Mouse (Mus musculus) heart, embryonic 14.5 days (tissue): ENCODE results near the gene Mllt10. TPM values are rescaled to one million over a fixed set of nuclear protein-coding genes. Genes with fewer than 3 reads are reported as not detected.
A peak's percentile ranks its signal among the peaks of the same experiment; 100 is the strongest.
"Not testable (repeated sequence)": the region's sequence is repeated elsewhere in the genome, so short reads cannot be mapped to it uniquely, and the experiment has no call there.

Experiments
- ATAC-seq: fragments of 200-750 bp; cut with Nextera tagmentation; 2 replicates; pipeline ENCODE4 v1.8.0; 2017; ENCODE audit warnings: low read depth, moderate TSS enrichment; ENCODE audit not compliant: insufficient number of reproducible peaks, insufficient read depth, low FRiP score
- H3K27ac ChIP-seq, 2 experiments: fragments of 200-500 bp in 1 of 2; fragments of 300-500 bp in 1 of 2; sonication (generic) in 1 of 2; replicated peaks in 1 of 2; 2 replicates each; pipeline ENCODE4 v1.5.1; 2012 to 2014; ENCODE audit warnings: low read depth in 2 of 2, low read length in 2 of 2, control low read depth in 1 of 2, mild to moderate bottlenecking in 1 of 2, mixed read lengths in 1 of 2; ENCODE audit not compliant: control insufficient read depth in 1 of 2, insufficient read depth in 1 of 2
- H3K27me3 ChIP-seq: fragments of 300-500 bp; sonication (generic); 2 replicates; pipeline ENCODE4 v1.6.1; 2014; ENCODE audit warnings: mild to moderate bottlenecking, low read length, control low read depth; ENCODE audit not compliant: control insufficient read depth, insufficient read depth
- H3K36me3 ChIP-seq: fragments of 300-500 bp; sonication (generic); 2 replicates; pipeline ENCODE4 v1.6.1; 2014; ENCODE audit warnings: mild to moderate bottlenecking, control low read depth, low read length, mixed read lengths; ENCODE audit not compliant: control insufficient read depth, insufficient read depth
- H3K4me1 ChIP-seq, 2 experiments: fragments of 200-500 bp in 1 of 2; fragments of 300-500 bp in 1 of 2; sonication (generic) in 1 of 2; 2 replicates each; pipeline ENCODE4 v1.6.1; 2012 to 2014; ENCODE audit warnings: low read length in 2 of 2, control low read depth in 1 of 2, mixed read lengths in 1 of 2; ENCODE audit not compliant: control insufficient read depth in 2 of 2, insufficient read depth in 2 of 2
- H3K4me2 ChIP-seq: fragments of 300-500 bp; sonication (generic); 2 replicates; pipeline ENCODE4 v1.6.1; 2014; ENCODE audit warnings: mild to moderate bottlenecking, low read length
- H3K4me3 ChIP-seq, 2 experiments: fragments of 200-500 bp in 1 of 2; fragments of 300-500 bp in 1 of 2; sonication (generic) in 1 of 2; 2 replicates each; pipeline ENCODE4 v1.5.1; 2012 to 2014; ENCODE audit warnings: low read length in 2 of 2, mild to moderate bottlenecking in 2 of 2, control low read depth in 1 of 2, low read depth in 1 of 2, moderate library complexity in 1 of 2; ENCODE audit not compliant: control insufficient read depth in 1 of 2, insufficient read depth in 1 of 2
- H3K9ac ChIP-seq: fragments of 300-500 bp; sonication (generic); 2 replicates; pipeline ENCODE4 v1.6.1; 2014; ENCODE audit warnings: mild to moderate bottlenecking, low read length
- H3K9me3 ChIP-seq: fragments of 300-500 bp; sonication (generic); 2 replicates; pipeline ENCODE4 v1.6.1; 2016; ENCODE audit warnings: low read length, control low read depth; ENCODE audit not compliant: control insufficient read depth
- WGBS: fragments of 180-500 bp; shearing (Covaris S2); extraction: QIAGEN DNeasy Blood & Tissue Kit; methylation state at CpG from one replicate; pipeline ENCODE4 v1.1.7; 2014; 5-methylcytosine and 5-hydroxymethylcytosine counted together
- polyA plus RNA-seq: library from polyadenylated mRNA; unstranded; fragments of >200 nt; fragmentation: Nextera tagmentation; extraction: Ambion mirVana; gene quantifications from 2 replicates; pipeline ENCODE4 v1.2.1, GENCODE M21; 2014

Mllt10 gene
- polyA plus RNA-seq, 1 experiment from 2014 or later, result 27.1 TPM

GRCm38 (mm10) chr2:18080182-18080860 is 25.3 kb downstream of the Mllt10 start:
- Histone ChIP-seq H3K4me1 (no peaks in the 10 kb centered on the region), H3K9ac (no peak overlapping the region), H3K9me3 (no peaks in the 10 kb centered on the region), H3K27me3 (no peaks in the 10 kb centered on the region), H3K4me3 (no peak overlapping the region), H3K4me2 (no peak overlapping the region), H3K27ac (no peak overlapping the region), H3K36me3 (peaks cover 86% of the 10 kb centered on the region)
- no peak for ATAC-seq
- 89% methylated on average over 2 of the region's 2 CpGs for WGBS

DNA sequence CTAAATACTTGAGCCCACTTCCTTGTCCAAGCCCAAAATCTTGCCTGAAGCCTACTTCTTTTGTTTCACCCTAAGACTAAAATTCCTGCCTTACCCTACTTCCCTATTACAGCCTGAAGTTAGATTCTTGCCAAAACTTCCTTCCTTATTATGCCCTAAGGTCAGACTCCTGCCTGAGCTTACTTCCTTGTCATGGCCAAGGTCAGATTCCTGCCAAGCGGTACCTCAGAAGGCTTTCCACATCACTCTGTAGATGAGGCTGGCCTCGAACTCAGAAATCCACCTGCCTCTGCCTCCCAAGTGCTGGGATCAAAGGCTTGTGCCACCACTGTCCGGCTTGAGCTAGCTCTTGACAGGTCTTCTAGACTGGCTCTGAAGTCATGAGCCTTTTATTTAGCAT is 32.7 kb downstream of the Mllt10 start:
- H3K27me3 ChIP-seq, H3K27ac ChIP-seq, H3K4me3 ChIP-seq, ATAC-seq, H3K9ac ChIP-seq, H3K4me1 ChIP-seq, H3K4me2 ChIP-seq, H3K9me3 ChIP-seq: not testable (repeated sequence)
- 90% methylated on average over 3 of the region's 3 CpGs for WGBS
- peaks cover 89% of the 10 kb centered on the region for H3K36me3 ChIP-seq

DNA sequence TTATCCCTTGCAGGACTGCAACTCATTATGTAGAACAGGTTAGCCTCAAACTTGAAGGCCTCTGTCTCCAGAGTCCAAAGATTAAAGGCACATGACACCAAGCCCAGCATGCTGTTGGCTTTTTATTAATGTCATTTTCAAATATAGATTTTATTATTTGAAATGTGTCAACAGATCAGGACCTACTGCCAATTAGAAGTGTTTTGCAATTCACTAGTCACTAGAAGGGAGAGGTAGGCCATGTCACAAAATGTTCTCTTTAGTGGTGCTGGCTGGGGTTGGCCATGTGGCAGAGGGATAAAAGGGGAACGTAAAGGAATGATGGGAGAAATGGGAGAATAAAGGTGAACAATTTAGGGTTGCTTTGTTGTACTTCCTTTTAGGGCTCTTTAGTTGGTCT is 38.8 kb downstream of the Mllt10 start:
- Histone ChIP-seq H3K4me3 (no peak overlapping the region), H3K27me3 (no peaks in the 10 kb centered on the region), H3K4me1 (peaks cover 0 to 8% of the 10 kb centered on the region in 2 experiments; a peak in 1 of 4 replicates), H3K9me3 (no peaks in the 10 kb centered on the region), H3K4me2 (no peak overlapping the region), H3K9ac (no peak overlapping the region), H3K27ac (peak overlapping the region; percentile 33 to 53; a peak in 2 of 4 replicates), H3K36me3 (peaks cover 72% of the 10 kb centered on the region)
- WGBS, result 91% methylated on average over 1 of the region's 1 CpGs
- no peak for ATAC-seq

DNA sequence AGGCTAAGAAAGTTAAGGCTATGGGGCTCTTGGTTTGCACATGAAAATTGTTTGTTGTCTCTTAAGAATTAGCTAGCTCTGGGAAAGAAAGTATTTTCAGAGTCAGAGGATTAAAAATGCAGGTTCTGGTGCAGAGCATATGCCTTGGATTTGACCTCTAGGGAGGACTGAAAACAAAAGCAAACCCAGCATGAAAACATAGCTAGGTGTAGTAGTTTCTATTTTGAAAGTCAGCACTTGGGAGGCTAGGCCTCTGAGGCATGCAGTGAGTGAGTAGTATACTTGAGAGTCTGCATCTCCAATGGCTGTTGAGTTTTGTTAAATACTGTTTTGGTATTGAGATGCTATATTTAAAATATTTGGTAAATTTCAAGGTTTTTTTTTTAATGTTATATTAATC is 39.3 kb downstream of the Mllt10 start:
- Histone ChIP-seq H3K9me3 (no peaks in the 10 kb centered on the region), H3K9ac (no peak overlapping the region), H3K27me3 (no peaks in the 10 kb centered on the region), H3K4me2 (no peak overlapping the region), H3K4me3 (no peak overlapping the region), H3K27ac (peak overlapping the region; percentile 33 to 53; a peak in 2 of 4 replicates), H3K36me3 (peaks cover 72% of the 10 kb centered on the region), H3K4me1 (peaks cover 0 to 8% of the 10 kb centered on the region in 2 experiments; a peak in 1 of 4 replicates)
- ATAC-seq, result no peak

DNA sequence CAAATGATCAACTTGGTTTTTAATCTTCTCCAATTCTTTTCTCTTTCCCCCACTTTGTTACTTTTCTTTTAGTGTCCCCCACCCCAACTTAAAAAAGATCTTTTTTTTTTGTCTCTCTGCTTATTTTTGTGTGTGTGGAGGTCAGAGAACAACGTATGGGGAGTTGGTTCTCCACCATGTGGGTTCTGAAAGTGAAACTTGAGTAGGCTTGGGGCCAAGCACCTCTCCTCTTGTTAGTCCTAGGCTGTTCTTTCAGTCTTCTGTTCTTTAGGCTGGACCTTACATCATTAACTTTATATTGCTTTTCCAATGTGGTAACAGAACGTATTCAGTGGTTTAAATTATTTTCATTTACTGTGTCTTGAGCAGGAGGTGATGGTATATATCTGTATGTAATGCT is 40.8 kb downstream of the Mllt10 start:
- WGBS, result 78% methylated on average over 2 of the region's 2 CpGs
- H3K27me3 ChIP-seq, result no peaks in the 10 kb centered on the region
- no peak for ATAC-seq
- no peak overlapping the region for H3K4me2 ChIP-seq
- no peak overlapping the region for H3K27ac ChIP-seq
- H3K9me3 ChIP-seq, result peaks cover 6% of the 10 kb centered on the region; the same call in 1 of the 2 replicates
- H3K9ac ChIP-seq, result no peak overlapping the region
- peaks cover 0 to 8% of the 10 kb centered on the region in 2 experiments; a peak in 1 of 4 replicates for H3K4me1 ChIP-seq
- no peak overlapping the region for H3K4me3 ChIP-seq
- peaks cover 70% of the 10 kb centered on the region for H3K36me3 ChIP-seq

DNA sequence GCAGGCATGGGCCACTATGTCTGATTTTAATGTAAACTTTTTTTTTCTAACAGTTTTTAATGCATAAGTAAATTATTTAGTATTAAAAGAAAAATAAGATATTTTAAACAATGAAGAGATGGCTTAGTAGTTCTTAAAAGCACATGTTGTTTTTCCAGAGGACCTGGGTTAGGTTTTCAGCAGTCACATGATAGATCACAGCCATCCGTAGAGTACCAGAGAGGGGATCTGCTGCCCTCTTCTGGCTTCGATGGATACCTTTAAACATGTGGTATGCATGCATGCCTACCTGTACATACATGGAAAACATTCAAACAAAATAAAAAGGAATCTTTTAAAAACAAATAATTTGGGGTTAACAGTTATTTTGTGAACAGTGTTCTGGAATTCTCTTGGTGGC is 45.9 kb downstream of the Mllt10 start:
- WGBS, result 95% methylated on average over 2 of the region's 2 CpGs
- H3K36me3 ChIP-seq, result peaks cover 51% of the 10 kb centered on the region
- H3K4me2 ChIP-seq, result no peak overlapping the region
- no peak overlapping the region for H3K27ac ChIP-seq
- no peak overlapping the region for H3K4me3 ChIP-seq
- no peaks in the 10 kb centered on the region for H3K4me1 ChIP-seq
- no peaks in the 10 kb centered on the region for H3K27me3 ChIP-seq
- no peak for ATAC-seq
- peaks cover 7% of the 10 kb centered on the region; the same call in 1 of the 2 replicates for H3K9me3 ChIP-seq
- H3K9ac ChIP-seq, result no peak overlapping the region

DNA sequence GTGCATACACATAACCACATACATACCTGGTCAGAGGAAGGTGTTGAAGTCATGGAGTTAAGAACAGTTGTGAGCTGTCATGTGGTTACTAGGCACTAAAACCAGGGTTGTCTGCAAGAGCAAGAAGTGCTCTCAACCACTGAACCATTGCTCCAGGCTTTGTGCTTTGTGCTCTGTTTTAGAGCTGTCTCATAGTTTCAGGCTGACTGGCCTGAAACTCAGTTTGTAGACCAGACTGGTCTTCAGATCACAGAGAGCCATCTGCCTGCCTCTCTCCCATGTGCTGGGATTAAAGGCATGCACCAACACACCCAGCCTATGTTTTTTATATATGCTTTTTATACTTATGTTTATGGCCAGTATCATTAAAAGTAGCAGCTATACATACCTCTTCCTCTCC is 52.5 kb downstream of the Mllt10 start:
- peaks cover 24% of the 10 kb centered on the region for H3K36me3 ChIP-seq

DNA sequence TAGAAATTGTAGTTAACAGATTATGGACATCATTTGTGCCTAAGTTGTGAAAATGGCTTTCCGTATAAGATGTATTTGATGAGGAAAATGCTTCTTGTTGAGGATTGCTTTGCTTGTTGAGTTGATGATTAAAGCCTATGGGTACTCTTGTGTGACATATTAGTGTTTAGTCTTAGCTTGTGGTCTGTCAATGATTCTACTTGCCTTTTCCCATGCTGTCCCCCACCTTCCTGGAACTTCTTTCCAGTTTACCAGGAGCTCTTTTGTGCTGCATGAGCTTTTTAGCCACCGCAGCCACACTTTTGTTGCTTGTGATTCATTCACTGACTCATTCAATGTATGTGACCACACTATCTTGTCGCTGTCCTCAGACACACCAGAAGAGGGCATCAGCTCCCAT is 53.2 kb downstream of the Mllt10 start:
- H3K9ac ChIP-seq, result no peak overlapping the region
- WGBS, result 94% methylated on average over 3 of the region's 3 CpGs
- H3K4me1 ChIP-seq, result no peaks in the 10 kb centered on the region
- no peaks in the 10 kb centered on the region for H3K9me3 ChIP-seq
- H3K27ac ChIP-seq, result no peak overlapping the region
- H3K27me3 ChIP-seq, result no peaks in the 10 kb centered on the region
- no peak overlapping the region for H3K4me3 ChIP-seq
- no peak overlapping the region for H3K4me2 ChIP-seq
- peaks cover 30% of the 10 kb centered on the region for H3K36me3 ChIP-seq
- no peak for ATAC-seq

More for the DNA sequence above, 52.5 kb downstream of the Mllt10 start:
- H3K4me2 ChIP-seq, result no peak overlapping the region
- no peak for ATAC-seq
- H3K27ac ChIP-seq, result no peak overlapping the region
- no peaks in the 10 kb centered on the region for H3K4me1 ChIP-seq
- no peaks in the 10 kb centered on the region for H3K9me3 ChIP-seq
- no peaks in the 10 kb centered on the region for H3K27me3 ChIP-seq
- H3K4me3 ChIP-seq, result no peak overlapping the region
- H3K9ac ChIP-seq, result no peak overlapping the region
